Mouse (Mus musculus) midbrain, embryonic 11.5 days (tissue): ENCODE data around the gene Adat3. TPM values are rescaled to one million over a fixed set of nuclear protein-coding genes. Genes with fewer than 3 reads are reported as not detected.

Experiments used
- ATAC-seq: fragments of 200-750 bp; cut with Nextera tagmentation; 2 replicates; pipeline ENCODE4 v1.8.0; 2017; ENCODE audit warnings: moderate TSS enrichment, moderate library complexity; ENCODE audit not compliant: low FRiP score
- DNase-seq: peaks from one replicate; pipeline ENCODE4 v3.0.0; 2015; ENCODE audit warnings: low spot score; ENCODE audit errors: missing footprints
- H3K27ac ChIP-seq: fragments of 300-500 bp; sonication (generic); 2 replicates; pipeline ENCODE4 v1.5.1; 2014; ENCODE audit warnings: low read depth, low read length
- H3K27me3 ChIP-seq: fragments of 300-500 bp; sonication (generic); 2 replicates; pipeline ENCODE4 v1.6.1; 2014; ENCODE audit warnings: mild to moderate bottlenecking, low read length, moderate library complexity, mixed read lengths; ENCODE audit not compliant: control insufficient read depth, insufficient read depth
- H3K36me3 ChIP-seq: fragments of 300-500 bp; sonication (generic); 2 replicates; pipeline ENCODE4 v1.6.1; 2014; ENCODE audit warnings: mild to moderate bottlenecking, low read length, moderate library complexity, mixed read lengths; ENCODE audit not compliant: control insufficient read depth, insufficient read depth
- H3K4me1 ChIP-seq: fragments of 300-500 bp; sonication (generic); 2 replicates; pipeline ENCODE4 v1.6.1; 2014; ENCODE audit warnings: low read length; ENCODE audit not compliant: control insufficient read depth, insufficient read depth
- H3K4me2 ChIP-seq: fragments of 300-500 bp; sonication (generic); 2 replicates; pipeline ENCODE4 v1.6.1; 2014; ENCODE audit warnings: mild to moderate bottlenecking, moderate library complexity
- H3K4me3 ChIP-seq: fragments of 300-500 bp; sonication (generic); 2 replicates; pipeline ENCODE4 v1.5.1; 2014; ENCODE audit warnings: low read depth, low read length
- H3K9ac ChIP-seq: fragments of 300-500 bp; sonication (generic); 2 replicates; pipeline ENCODE4 v1.6.1; 2014; ENCODE audit warnings: low read length
- H3K9me3 ChIP-seq: fragments of 300-500 bp; sonication (generic); 2 replicates; pipeline ENCODE4 v1.6.1; 2016; ENCODE audit warnings: low read length; ENCODE audit not compliant: control insufficient read depth
- WGBS: fragments of 180-500 bp; shearing (Covaris S2); extraction: QIAGEN DNeasy Blood & Tissue Kit; methylation state at CpG from one replicate; pipeline ENCODE4 v1.1.7; 2014; 5-methylcytosine and 5-hydroxymethylcytosine counted together
- polyA plus RNA-seq: library from polyadenylated mRNA; unstranded; fragments of >200 nt; fragmentation: Nextera tagmentation; extraction: Ambion mirVana; gene quantifications from 2 replicates; pipeline ENCODE4 v1.2.1, GENCODE M21; 2014

Adat3 gene
- polyA plus RNA-seq, 1 experiment from 2014 or later: 6.9 TPM

GRCm38 (mm10) chr10:80568876-80569275 lies 33.8 kb upstream of the Adat3 start:
- ATAC-seq (no peak), DNase-seq (no peak)
- H3K27me3 ChIP-seq: no peaks in the 10 kb centered on the region
- no peaks in the 10 kb centered on the region for H3K9me3 ChIP-seq
- H3K4me1 ChIP-seq: peaks cover 20% of the 10 kb centered on the region
- no peak overlapping the region for H3K4me3 ChIP-seq
- no peak overlapping the region for H3K4me2 ChIP-seq
- H3K36me3 ChIP-seq: 0 out of 2 replicates have a peak, but pooled peaks cover 2% of the 10 kb centered on the region
- 95% methylated on average over 29 of the region's 29 CpGs for WGBS
- no peak overlapping the region for H3K27ac ChIP-seq
- H3K9ac ChIP-seq: no peak overlapping the region

- no peaks in the 10 kb centered on the region for H3K9me3 ChIP-seq
- 0 out of 2 replicates have a peak, but pooled peaks cover 2% of the 10 kb centered on the region for H3K36me3 ChIP-seq
- no peak overlapping the region for H3K4me3 ChIP-seq
- no peak overlapping the region for H3K4me2 ChIP-seq
- ATAC-seq (no peak), DNase-seq (no peak)
- 28% methylated on average over 10 of the region's 10 CpGs for WGBS
- peaks cover 24% of the 10 kb centered on the region for H3K4me1 ChIP-seq
- H3K27ac ChIP-seq: no peak overlapping the region
- H3K9ac ChIP-seq: no peak overlapping the region
- H3K27me3 ChIP-seq: no peaks in the 10 kb centered on the region
These were observed 33.0 kb upstream of the Adat3 start for GRCm38 (mm10) chr10:80569664-80570066.

GRCm38 (mm10) chr10:80570419-80570818 lies 32.3 kb upstream of the Adat3 start:
- ATAC-seq (no peak), DNase-seq (no peak)
- Histone ChIP-seq H3K36me3 (0 out of 2 replicates have a peak, but pooled peaks cover 2% of the 10 kb centered on the region), H3K4me2 (peak overlapping the region; percentile 36), H3K27me3 (no peaks in the 10 kb centered on the region), H3K9ac (no peak overlapping the region; the same call in 1 of the 2 replicates), H3K4me3 (no peak overlapping the region), H3K9me3 (no peaks in the 10 kb centered on the region), H3K4me1 (peaks cover 24% of the 10 kb centered on the region), H3K27ac (no peak overlapping the region)
- WGBS: 90% methylated on average over 10 of the region's 10 CpGs

- H3K4me1 ChIP-seq: peaks cover 28% of the 10 kb centered on the region
- DNase-seq (no peak), ATAC-seq (peak; percentile 25; the same call in 1 of the 2 replicates)
- no peak overlapping the region for H3K27ac ChIP-seq
- no peaks in the 10 kb centered on the region for H3K9me3 ChIP-seq
- H3K36me3 ChIP-seq: 0 out of 2 replicates have a peak, but pooled peaks cover 2% of the 10 kb centered on the region
- no peaks in the 10 kb centered on the region for H3K27me3 ChIP-seq
- peak overlapping the region; percentile 4; the same call in 1 of the 2 replicates for H3K4me3 ChIP-seq
- peak overlapping the region; percentile 36 for H3K4me2 ChIP-seq
- H3K9ac ChIP-seq: peak overlapping the region; percentile 48
- 16% methylated on average over 30 of the region's 30 CpGs for WGBS
These were observed 31.5 kb upstream of the Adat3 start for GRCm38 (mm10) chr10:80570871-80571836.

- WGBS: 91% methylated on average over 2 of the region's 2 CpGs
- DNase-seq (no peak), ATAC-seq (no peak)
- Histone ChIP-seq H3K27ac (no peak overlapping the region), H3K9ac (no peak overlapping the region), H3K9me3 (no peaks in the 10 kb centered on the region), H3K27me3 (no peaks in the 10 kb centered on the region), H3K4me1 (peaks cover 25% of the 10 kb centered on the region), H3K4me2 (no peak overlapping the region), H3K4me3 (no peak overlapping the region), H3K36me3 (0 out of 2 replicates have a peak, but pooled peaks cover 2% of the 10 kb centered on the region)
These were observed 30.2 kb upstream of the Adat3 start for GRCm38 (mm10) chr10:80572477-80572876.

GRCm38 (mm10) chr10:80573944-80574343 lies 28.7 kb upstream of the Adat3 start:
- Histone ChIP-seq H3K4me1 (peaks cover 31% of the 10 kb centered on the region), H3K27ac (no peak overlapping the region), H3K9me3 (no peaks in the 10 kb centered on the region), H3K36me3 (no peaks in the 10 kb centered on the region), H3K9ac (peak overlapping the region; percentile 25; the same call in 1 of the 2 replicates), H3K4me2 (no peak overlapping the region), H3K4me3 (no peak overlapping the region), H3K27me3 (no peaks in the 10 kb centered on the region)
- 53% methylated on average over 9 of the region's 9 CpGs for WGBS
- DNase-seq (no peak), ATAC-seq (no peak)

DNA sequence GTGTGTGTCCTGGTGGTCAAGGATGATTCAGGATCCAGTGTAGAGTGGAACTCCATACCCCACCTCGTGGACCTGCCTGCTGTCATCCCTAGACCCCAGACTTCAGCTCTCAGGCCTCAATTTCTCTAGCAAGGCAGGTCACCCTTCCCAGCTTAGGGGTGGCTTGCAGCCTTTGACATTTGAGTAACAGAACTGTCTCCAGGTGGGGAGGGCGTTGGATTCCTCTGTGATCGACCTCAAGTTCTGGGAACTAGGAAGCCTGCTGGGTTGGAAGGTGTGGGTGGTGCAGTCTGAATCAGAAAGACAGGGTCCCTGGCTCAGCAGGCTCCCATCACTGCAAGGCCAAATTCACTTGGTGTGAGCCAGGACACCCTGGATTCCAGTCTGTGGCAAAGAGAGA lies 27.8 kb upstream of the Adat3 start:
- WGBS: 80% methylated on average over 3 of the region's 3 CpGs
- Histone ChIP-seq H3K27ac (no peak overlapping the region), H3K4me1 (peaks cover 33% of the 10 kb centered on the region), H3K36me3 (no peaks in the 10 kb centered on the region), H3K27me3 (no peaks in the 10 kb centered on the region), H3K9me3 (no peaks in the 10 kb centered on the region), H3K4me2 (no peak overlapping the region), H3K9ac (0 out of 2 replicates have a peak overlapping the region, but pooled peaks have one; percentile 9), H3K4me3 (no peak overlapping the region)
- ATAC-seq: no peak
- no peak for DNase-seq

DNA sequence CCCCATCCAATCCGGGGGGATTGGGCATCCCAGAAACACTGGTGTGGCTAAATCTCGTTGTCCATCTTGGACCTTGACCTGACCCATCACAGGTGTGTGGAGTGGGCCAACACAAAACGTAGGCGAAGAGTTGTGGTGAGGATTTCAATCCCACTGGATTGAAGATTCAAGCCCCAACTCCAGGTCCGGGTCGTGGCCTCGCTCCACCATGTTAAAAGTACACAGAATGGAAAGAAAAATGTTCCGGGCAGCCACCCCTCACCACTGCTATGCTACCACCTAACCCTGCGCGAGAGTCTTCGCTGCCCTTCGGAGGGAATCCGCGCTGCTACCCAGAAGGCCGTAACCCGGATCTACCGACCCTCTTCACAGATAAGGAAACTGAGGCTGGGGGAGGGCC lies 26.8 kb upstream of the Adat3 start:
- no peaks in the 10 kb centered on the region for H3K9me3 ChIP-seq
- H3K4me1 ChIP-seq: peaks cover 30% of the 10 kb centered on the region
- peak overlapping the region; percentile 78 for H3K4me2 ChIP-seq
- H3K36me3 ChIP-seq: no peaks in the 10 kb centered on the region
- peak overlapping the region; percentile 74 for H3K9ac ChIP-seq
- whole genome bisulfite sequencing: 21% methylated on average over 17 of the region's 17 CpGs
- ATAC-seq: no peak
- DNase-seq: no peak
- H3K27ac ChIP-seq: no peak overlapping the region
- H3K4me3 ChIP-seq: peak overlapping the region; percentile 74
- no peaks in the 10 kb centered on the region for H3K27me3 ChIP-seq
